Mouse (Mus musculus): ENCODE measurements around the gene Flnb. TPM values are rescaled to one million over a fixed set of nuclear protein-coding genes. Genes with fewer than 3 reads are reported as not detected.

Gene Flnb
- polyA plus RNA-seq, 1 experiment: 20.6 TPM

- DNase-seq (ENCODE audit: low read depth): no peak
- TF ChIP-seq POLR2A (IDR thresholded peaks at IDR 0.05; ENCODE audit: borderline replicate concordance, extremely low read depth, insufficient read depth, insufficient read length, poor library complexity, severe bottlenecking) (no peak), CTCF (IDR thresholded peaks at IDR 0.05; ENCODE audit: borderline replicate concordance, extremely low read depth, insufficient read depth, insufficient read length) (no peak)
These were observed 14.1 kb downstream of the Flnb start for GRCm38 (mm10) chr14:7831770-7832439.

GRCm38 (mm10) chr14:7832440-7832783 lies 14.7 kb downstream of the Flnb start:
- DNase-seq (ENCODE audit: low read depth): no peak
- no peak for TF ChIP-seq CTCF (IDR thresholded peaks at IDR 0.05; ENCODE audit: borderline replicate concordance, extremely low read depth, insufficient read depth, insufficient read length)
- TF ChIP-seq POLR2A (IDR thresholded peaks at IDR 0.05; ENCODE audit: borderline replicate concordance, extremely low read depth, insufficient read depth, insufficient read length, poor library complexity, severe bottlenecking): no peak

DNA sequence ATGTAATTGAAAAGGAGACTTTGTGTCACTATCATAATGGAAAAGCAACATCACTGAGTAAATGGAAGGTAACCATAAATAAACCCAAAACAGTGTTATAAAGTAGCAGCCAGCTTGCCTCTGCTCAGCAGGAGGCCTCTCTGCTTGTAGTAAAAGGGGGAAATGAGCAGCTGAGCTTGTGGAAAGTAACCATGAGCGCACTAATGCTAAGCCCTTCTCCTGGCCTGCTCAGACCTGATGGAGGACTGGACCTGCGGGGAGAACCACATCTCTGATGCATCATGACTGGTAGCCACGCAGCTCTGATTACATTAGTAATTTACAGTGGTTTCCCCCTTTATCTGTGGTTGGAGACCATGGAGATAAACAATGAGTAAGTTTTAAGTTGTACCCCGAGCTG lies 15.7 kb downstream of the Flnb start:
- no peak for TF ChIP-seq CTCF (IDR thresholded peaks at IDR 0.05; ENCODE audit: borderline replicate concordance, extremely low read depth, insufficient read depth, insufficient read length)
- no peak for TF ChIP-seq POLR2A (IDR thresholded peaks at IDR 0.05; ENCODE audit: borderline replicate concordance, extremely low read depth, insufficient read depth, insufficient read length, poor library complexity, severe bottlenecking)

DNA sequence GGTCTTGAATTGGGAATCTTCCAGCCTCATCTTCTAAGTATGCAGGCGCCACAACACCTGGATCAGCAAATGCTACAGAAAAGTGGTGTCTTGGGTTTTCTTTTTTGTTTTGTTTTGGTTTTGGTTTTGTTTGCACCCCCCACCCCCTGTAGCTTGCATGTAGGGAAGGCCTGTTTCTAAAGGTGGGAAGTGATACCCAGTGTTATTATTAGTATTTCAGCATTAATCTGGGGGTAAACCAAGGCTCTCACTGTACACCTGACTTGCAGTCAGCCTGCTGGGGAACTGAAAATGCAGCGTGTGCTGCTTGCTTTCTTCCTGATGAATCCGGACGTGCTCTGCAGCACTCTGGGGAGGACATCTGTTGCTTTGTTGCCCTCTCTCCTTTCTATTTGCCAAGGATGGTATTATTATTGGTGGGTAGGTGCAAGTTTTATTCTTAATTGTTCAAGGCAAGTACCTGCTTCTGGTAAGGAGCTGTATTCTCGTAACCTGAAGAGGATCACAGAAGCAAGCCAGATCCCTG lies 20.9 kb downstream of the Flnb start:
- TF ChIP-seq CTCF (IDR thresholded peaks at IDR 0.05; ENCODE audit: borderline replicate concordance, extremely low read depth, insufficient read depth, insufficient read length): no peak
- no peak for TF ChIP-seq POLR2A (IDR thresholded peaks at IDR 0.05; ENCODE audit: borderline replicate concordance, extremely low read depth, insufficient read depth, insufficient read length, poor library complexity, severe bottlenecking)
- no peak for DNase-seq (ENCODE audit: low read depth)

More for the DNA sequence above, 15.7 kb downstream of the Flnb start:
- DNase-seq (ENCODE audit: low read depth): no peak

- TF ChIP-seq CTCF (IDR thresholded peaks at IDR 0.05; ENCODE audit: borderline replicate concordance, extremely low read depth, insufficient read depth, insufficient read length) (no peak), POLR2A (IDR thresholded peaks at IDR 0.05; ENCODE audit: borderline replicate concordance, extremely low read depth, insufficient read depth, insufficient read length, poor library complexity, severe bottlenecking) (no peak)
- DNase-seq (ENCODE audit: low read depth): no peak
These were observed 22.3 kb downstream of the Flnb start for GRCm38 (mm10) chr14:7839950-7840514.

- DNase-seq (ENCODE audit: low read depth): no peak
- TF ChIP-seq CTCF (IDR thresholded peaks at IDR 0.05; ENCODE audit: borderline replicate concordance, extremely low read depth, insufficient read depth, insufficient read length) (no peak), POLR2A (IDR thresholded peaks at IDR 0.05; ENCODE audit: borderline replicate concordance, extremely low read depth, insufficient read depth, insufficient read length, poor library complexity, severe bottlenecking) (no peak)
These were observed 25.0 kb downstream of the Flnb start for GRCm38 (mm10) chr14:7842631-7843332.

DNA sequence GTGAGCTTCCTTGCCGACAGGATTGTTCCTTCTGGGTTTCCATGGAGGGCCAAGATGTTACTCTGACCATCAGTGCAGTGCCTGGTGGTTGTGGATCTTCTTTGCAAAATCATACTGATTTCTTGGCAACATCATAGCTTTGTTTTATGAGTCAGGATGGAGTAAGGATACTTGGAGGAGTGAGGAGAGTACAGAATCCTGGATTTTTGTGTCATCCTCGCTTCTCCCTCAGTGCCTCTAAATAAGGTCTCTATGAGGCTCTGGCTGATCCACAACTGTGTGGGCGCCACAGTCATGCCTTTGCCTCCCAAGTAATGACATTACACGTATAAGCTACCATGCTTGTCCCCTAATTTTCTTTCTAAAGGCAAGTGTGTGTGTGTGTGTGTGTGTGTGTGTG lies 28.9 kb downstream of the Flnb start:
- TF ChIP-seq CTCF (IDR thresholded peaks at IDR 0.05; ENCODE audit: borderline replicate concordance, extremely low read depth, insufficient read depth, insufficient read length): no peak
- TF ChIP-seq POLR2A (IDR thresholded peaks at IDR 0.05; ENCODE audit: borderline replicate concordance, extremely low read depth, insufficient read depth, insufficient read length, poor library complexity, severe bottlenecking): no peak
- no peak for DNase-seq (ENCODE audit: low read depth)

DNA sequence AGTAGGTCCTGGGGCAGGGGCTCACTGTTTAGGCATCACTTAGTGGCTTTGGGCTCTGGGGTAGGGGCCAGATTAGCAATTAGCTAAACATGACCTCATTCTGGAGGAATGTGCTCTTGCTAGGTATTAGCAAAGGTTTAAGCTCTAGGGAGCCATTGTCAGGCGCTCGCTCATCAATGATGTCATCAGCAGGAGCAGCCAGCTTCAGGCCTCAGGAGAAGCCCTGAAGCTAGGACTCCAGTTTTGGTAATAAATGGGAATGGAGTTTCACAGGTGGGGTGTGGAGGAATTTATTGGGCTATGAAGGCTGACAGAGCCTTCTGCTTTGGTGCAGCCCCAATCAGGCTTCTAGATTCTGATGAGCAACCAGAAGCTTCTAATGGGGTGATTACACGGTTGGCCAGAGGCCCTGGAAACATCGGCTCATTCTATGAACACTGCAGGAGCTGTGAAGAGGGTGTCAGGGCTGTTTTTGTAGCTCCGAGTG lies 30.0 kb downstream of the Flnb start:
- peak; percentile 93 for DNase-seq (ENCODE audit: low read depth)
- TF ChIP-seq CTCF (IDR thresholded peaks at IDR 0.05; ENCODE audit: borderline replicate concordance, extremely low read depth, insufficient read depth, insufficient read length) (no peak), POLR2A (IDR thresholded peaks at IDR 0.05; ENCODE audit: borderline replicate concordance, extremely low read depth, insufficient read depth, insufficient read length, poor library complexity, severe bottlenecking) (no peak)

- TF ChIP-seq CTCF (IDR thresholded peaks at IDR 0.05; ENCODE audit: borderline replicate concordance, extremely low read depth, insufficient read depth, insufficient read length): no peak
- no peak for TF ChIP-seq POLR2A (IDR thresholded peaks at IDR 0.05; ENCODE audit: borderline replicate concordance, extremely low read depth, insufficient read depth, insufficient read length, poor library complexity, severe bottlenecking)
- no peak for DNase-seq (ENCODE audit: low read depth)
These were observed 33.2 kb downstream of the Flnb start for GRCm38 (mm10) chr14:7850913-7851312.

GRCm38 (mm10) chr14:7851543-7852065 lies 33.8 kb downstream of the Flnb start:
- no peak for TF ChIP-seq POLR2A (IDR thresholded peaks at IDR 0.05; ENCODE audit: borderline replicate concordance, extremely low read depth, insufficient read depth, insufficient read length, poor library complexity, severe bottlenecking)
- no peak for TF ChIP-seq CTCF (IDR thresholded peaks at IDR 0.05; ENCODE audit: borderline replicate concordance, extremely low read depth, insufficient read depth, insufficient read length)
- peak; percentile 79 for DNase-seq (ENCODE audit: low read depth)

- TF ChIP-seq CTCF (IDR thresholded peaks at IDR 0.05; ENCODE audit: borderline replicate concordance, extremely low read depth, insufficient read depth, insufficient read length) (no peak), POLR2A (IDR thresholded peaks at IDR 0.05; ENCODE audit: borderline replicate concordance, extremely low read depth, insufficient read depth, insufficient read length, poor library complexity, severe bottlenecking) (no peak)
- peak; percentile 76 for DNase-seq (ENCODE audit: low read depth)
These were observed 35.9 kb downstream of the Flnb start for GRCm38 (mm10) chr14:7853691-7854090.
